Mouse (Mus musculus): ENCODE measurements at regions not wholly inside any gene's neighbourhood (a gene's known extent, or its start where the extent isn't known, plus 50 kb on each side); places are given as distances from the start of the nearest gene placed in this dataset.

GRCm38 (mm10) chr5:9047150-9047790 is 50.1 kb upstream of the Crot start:
- peaks cover 5% of the 10 kb centered on the region; the same call in 1 of the 2 replicates for H3K4me1 ChIP-seq (ENCODE audit: control insufficient read depth, insufficient read depth, low read length)
- no peak overlapping the region for H3K4me3 ChIP-seq (replicated peaks; ENCODE audit: low read length)
- H3K27ac ChIP-seq (ENCODE audit: low read length) = no peak overlapping the region
- H3K27me3 ChIP-seq (ENCODE audit: control insufficient read depth, insufficient read depth, low read length) = no peaks in the 10 kb centered on the region
- no peak overlapping the region for H3K4me2 ChIP-seq (ENCODE audit: low read depth, low read length)
- 69% methylated on average over 10 of the region's 10 CpGs for WGBS
- H3K9me3 ChIP-seq (replicated peaks; ENCODE audit: control insufficient read depth, low read length) = no peaks in the 10 kb centered on the region
- no peak overlapping the region for H3K9ac ChIP-seq (ENCODE audit: low read length)
- H3K36me3 ChIP-seq (ENCODE audit: control insufficient read depth, insufficient read depth, low read length) = no peaks in the 10 kb centered on the region
- peak; percentile 68; the same call in 1 of the 2 replicates for ATAC-seq (ENCODE audit: insufficient read depth, low FRiP score)

All from stomach, embryonic 16.5 days (tissue).